9 mouse cellular contexts compared by ENCODE assay signal in genomic region chr2:160619831-160620230, GRCm38 (mm10). TPM values are rescaled to one million over a fixed set of nuclear protein-coding genes. Genes with fewer than 3 reads are reported as not detected.
DNase-seq lines count a peak whose midpoint lies in the region; ATAC-seq and TF ChIP-seq lines count a peak whose summit lies in the region.
"Had no signal": no experiment of that assay in that cellular context is flagged by ENCODE, and none has a peak within 500 bp of the region (broad histone marks: within the 10 kb centered on the region; RNA-seq: fewer than 3 reads in every experiment).

No protein-coding gene starts in this region.

- TF ChIP-seq CTCF in heart, postnatal 0 days (IDR thresholded peaks at IDR 0.05; ENCODE audit: low read depth) = no peak
- TF ChIP-seq CTCF in liver, adult 2 months (IDR thresholded peaks at IDR 0.05; ENCODE audit: low read depth, low read length) = no peak

- no peaks in the 10 kb centered on the region for H3K79me2 ChIP-seq in liver, adult 2 months (ENCODE audit: control insufficient read depth, insufficient read depth, low read length)

- no peak overlapping the region for H3K4me3 ChIP-seq in embryonic facial prominence, embryonic 14.5 days (ENCODE audit: low read depth, low read length)
- H3K4me3 ChIP-seq in embryonic facial prominence, embryonic 10.5 days = no peak overlapping the region
- H3K4me3 ChIP-seq in heart, postnatal 0 days (ENCODE audit: low read depth, low read length) = no peak overlapping the region; the same call in 1 of the 2 replicates
- H3K4me3 ChIP-seq in liver, adult 2 months (ENCODE audit: insufficient read depth, low read depth, low read length) = no peak overlapping the region
- H3K4me3 ChIP-seq: neural tube, embryonic 12.5 days had no signal

- no peak overlapping the region for H3K4me2 ChIP-seq in embryonic facial prominence, embryonic 14.5 days (ENCODE audit: low read depth, low read length)
- H3K4me2 ChIP-seq in heart, postnatal 0 days (ENCODE audit: low read depth, low read length) = peak overlapping the region; percentile 50
- H3K4me2 ChIP-seq: neural tube, embryonic 12.5 days had no signal

- H3K27ac ChIP-seq in embryonic facial prominence, embryonic 14.5 days (replicated peaks; ENCODE audit: low read depth, low read length) = no peak overlapping the region
- H3K27ac ChIP-seq in embryonic facial prominence, embryonic 10.5 days (replicated peaks) = no peak overlapping the region
- H3K27ac ChIP-seq in heart, postnatal 0 days (ENCODE audit: low read depth) = peak overlapping the region; percentile 93
- no peak overlapping the region for H3K27ac ChIP-seq in liver, adult 2 months (replicated peaks; ENCODE audit: insufficient read depth, low read depth, low read length)
- H3K27ac ChIP-seq: neural tube, embryonic 12.5 days had no signal

- TF ChIP-seq EP300 in heart, postnatal 0 days (IDR thresholded peaks at IDR 0.05; ENCODE audit: low read depth) = 0 out of 2 replicates have a peak, but pooled peaks have one; percentile 31

- 0 out of 2 replicates have a peak, but pooled peaks cover 5% of the 10 kb centered on the region for H3K9me3 ChIP-seq in embryonic facial prominence, embryonic 14.5 days (ENCODE audit: control insufficient read depth, low read length)
- H3K9me3 ChIP-seq in embryonic facial prominence, embryonic 10.5 days = no peaks in the 10 kb centered on the region
- no peaks in the 10 kb centered on the region for H3K9me3 ChIP-seq in heart, postnatal 0 days (replicated peaks; ENCODE audit: control insufficient read depth, low read length)
- H3K9me3 ChIP-seq: neural tube, embryonic 12.5 days had no signal

- ATAC-seq in embryonic facial prominence, embryonic 14.5 days (ENCODE audit: low read depth) = peak; percentile 37; the same call in 1 of the 2 replicates
- peak; percentile 66; the same call in 1 of the 2 replicates for ATAC-seq in heart, postnatal 0 days (ENCODE audit: insufficient read depth, low read depth)

- 51% methylated on average over 9 of the region's 9 CpGs for WGBS in embryonic facial prominence, embryonic 14.5 days
- 77% methylated on average over 9 of the region's 9 CpGs for WGBS in embryonic facial prominence, embryonic 10.5 days
- WGBS in heart, postnatal 0 days = 6% methylated on average over 9 of the region's 9 CpGs
- WGBS in liver, adult 2 months = 67% methylated on average over 9 of the region's 9 CpGs

- no peak for TF ChIP-seq POLR2A in liver, adult 2 months (IDR thresholded peaks at IDR 0.05; ENCODE audit: extremely low read depth, insufficient read depth, low read length)

- H3K36me3 ChIP-seq in embryonic facial prominence, embryonic 14.5 days (ENCODE audit: control insufficient read depth, insufficient read depth, low read length) = no peaks in the 10 kb centered on the region
- H3K36me3 ChIP-seq in embryonic facial prominence, embryonic 10.5 days (replicated peaks) = no peaks in the 10 kb centered on the region
- H3K36me3 ChIP-seq in heart, postnatal 0 days (replicated peaks; ENCODE audit: control insufficient read depth, insufficient read depth, low read length) = no peaks in the 10 kb centered on the region; the same call in 1 of the 2 replicates
- H3K36me3 ChIP-seq in liver, adult 2 months (ENCODE audit: control insufficient read depth, insufficient read depth, low read length) = no peaks in the 10 kb centered on the region
- H3K36me3 ChIP-seq: neural tube, embryonic 12.5 days had no signal

- peak; percentile 78 for DNase-seq in embryonic facial prominence, embryonic 14.5 days (ENCODE audit: low spot score)
- no peak for DNase-seq in embryonic facial prominence, embryonic 10.5 days (ENCODE audit: low spot score)
- peak; percentile 32 for DNase-seq in brain, adult 2 months (ENCODE audit: low read depth, low spot score)
- DNase-seq in heart, postnatal 0 days (ENCODE audit: low spot score) = peak; percentile 93
- peak; percentile 60 for DNase-seq in liver, adult 2 months (ENCODE audit: extremely low read depth, low read depth, low spot score)
- DNase-seq in retina, postnatal 1 day = peak; percentile 70
- DNase-seq in right cerebral cortex, postnatal 36 days (ENCODE audit: low spot score in 2 of 2) = no peak
- DNase-seq in c-Kit-positive CD71-positive TER-119-positive erythroid progenitor cells, embryonic 14.5 days (ENCODE audit: low spot score) = no peak

- no peak overlapping the region for H3K9ac ChIP-seq in embryonic facial prominence, embryonic 14.5 days (ENCODE audit: low read depth, low read length)
- no peak overlapping the region for H3K9ac ChIP-seq in heart, postnatal 0 days (replicated peaks; ENCODE audit: low read depth, low read length)
- H3K9ac ChIP-seq in liver, adult 2 months (ENCODE audit: low read depth, low read length) = no peak overlapping the region
- H3K9ac ChIP-seq: neural tube, embryonic 12.5 days had no signal

- H3K27me3 ChIP-seq in embryonic facial prominence, embryonic 14.5 days (replicated peaks; ENCODE audit: control insufficient read depth, insufficient read depth, low read length) = no peaks in the 10 kb centered on the region
- H3K27me3 ChIP-seq in embryonic facial prominence, embryonic 10.5 days (replicated peaks; ENCODE audit: low read depth, poor library complexity, severe bottlenecking) = no peaks in the 10 kb centered on the region
- no peaks in the 10 kb centered on the region for H3K27me3 ChIP-seq in heart, postnatal 0 days (ENCODE audit: control insufficient read depth, insufficient read depth, low read length)
- no peaks in the 10 kb centered on the region for H3K27me3 ChIP-seq in liver, adult 2 months (ENCODE audit: control insufficient read depth, insufficient read depth, low read length)
- H3K27me3 ChIP-seq: neural tube, embryonic 12.5 days had no signal

- peaks cover 22% of the 10 kb centered on the region for H3K4me1 ChIP-seq in embryonic facial prominence, embryonic 14.5 days (ENCODE audit: control insufficient read depth, insufficient read depth, low read length)
- peaks cover 23% of the 10 kb centered on the region for H3K4me1 ChIP-seq in embryonic facial prominence, embryonic 10.5 days
- H3K4me1 ChIP-seq in heart, postnatal 0 days (ENCODE audit: control insufficient read depth, insufficient read depth) = peaks cover 30% of the 10 kb centered on the region
- H3K4me1 ChIP-seq in liver, adult 2 months (ENCODE audit: control insufficient read depth, insufficient read depth, low read length) = peaks cover 6% of the 10 kb centered on the region
- H3K4me1 ChIP-seq: neural tube, embryonic 12.5 days had no signal

RNA-seq across cellular contexts. Expression of gene Top1, which starts 25.9 kb away (rescaled TPM):
- 63.6 and 64.0 TPM in 2 replicates for polyA plus RNA-seq in embryonic facial prominence, embryonic 14.5 days (2014; fragmentation: Nextera tagmentation; extraction: Ambion mirVana)
- 115 and 117 TPM in 2 replicates for polyA plus RNA-seq in embryonic facial prominence, embryonic 10.5 days (2016; fragmentation: Nextera tagmentation; extraction: Ambion mirVana)
- 14.8 and 23.5 TPM in 2 replicates for total RNA-seq in heart, postnatal 0 days (2014; rRNA removed; ENCODE audit: low replicate concordance)
- polyA plus RNA-seq in heart, postnatal 0 days (2015; fragmentation: Nextera tagmentation; extraction: Ambion mirVana) = 30.7 and 33.2 TPM in 2 replicates
- total RNA-seq in liver, adult 2 months (2014; rRNA removed) = 20.1 and 26.1 TPM in 2 replicates
- polyA plus RNA-seq in liver, adult 2 months (2012; rRNA removed) = 6.0 and 6.2 TPM in 2 replicates

Comparison
In these comparisons a context has a peak if more than half of its experiments do, and no peak if none do; other contexts are left out.
1. DNase-seq: peak in embryonic facial prominence, embryonic 14.5 days (single experiment), brain, adult 2 months (single experiment), heart, postnatal 0 days (single experiment), liver, adult 2 months (single experiment) and retina, postnatal 1 day (single experiment); none in embryonic facial prominence, embryonic 10.5 days (single experiment), right cerebral cortex, postnatal 36 days (0 of 2) and c-Kit-positive CD71-positive TER-119-positive erythroid progenitor cells, embryonic 14.5 days (single experiment).